Mouse (Mus musculus) heart, embryonic 15.5 days (tissue): Measurements from ENCODE around the gene Rcor2. TPM values are rescaled to one million over a fixed set of nuclear protein-coding genes. Genes with fewer than 3 reads are reported as not detected.

Experiments used
- ATAC-seq: fragments of 200-750 bp; cut with Nextera tagmentation; replicated peaks from 2 replicates; pipeline ENCODE4 v1.8.0; 2017; ENCODE audit warnings: low read depth, moderate TSS enrichment; ENCODE audit not compliant: insufficient number of reproducible peaks, insufficient read depth, low FRiP score
- H3K27ac ChIP-seq: fragments of 300-500 bp; sonication (generic); 2 replicates; pipeline ENCODE4 v1.5.1; 2015; ENCODE audit warnings: mild to moderate bottlenecking, inconsistent platforms
- H3K27me3 ChIP-seq: fragments of 300-500 bp; sonication (generic); 2 replicates; pipeline ENCODE4 v1.6.1; 2015; ENCODE audit warnings: inconsistent platforms
- H3K36me3 ChIP-seq: fragments of 300-500 bp; sonication (generic); 2 replicates; pipeline ENCODE4 v1.6.1; 2015; ENCODE audit warnings: mild to moderate bottlenecking, inconsistent platforms
- H3K4me1 ChIP-seq: fragments of 300-500 bp; sonication (generic); replicated peaks from 2 replicates; pipeline ENCODE4 v1.6.1; 2015; ENCODE audit warnings: inconsistent platforms
- H3K4me2 ChIP-seq: fragments of 300-500 bp; sonication (generic); 2 replicates; pipeline ENCODE4 v1.6.1; 2015; ENCODE audit warnings: inconsistent platforms, mild to moderate bottlenecking, moderate library complexity
- H3K4me3 ChIP-seq: fragments of 300-500 bp; sonication (generic); 2 replicates; pipeline ENCODE4 v1.5.1; 2015; ENCODE audit warnings: mild to moderate bottlenecking, inconsistent platforms
- H3K9ac ChIP-seq: fragments of 300-500 bp; sonication (generic); 2 replicates; pipeline ENCODE4 v1.6.1; 2015; ENCODE audit warnings: mild to moderate bottlenecking, inconsistent platforms
- H3K9me3 ChIP-seq: fragments of 300-500 bp; sonication (generic); replicated peaks from 2 replicates; pipeline ENCODE4 v1.6.1; 2016; ENCODE audit warnings: inconsistent platforms
- WGBS: fragments of 180-500 bp; shearing (Covaris S2); methylation state at CpG from one replicate; pipeline ENCODE4 v1.1.7; 2015; ENCODE audit warnings: mixed read lengths; 5-methylcytosine and 5-hydroxymethylcytosine counted together
- polyA plus RNA-seq: library from polyadenylated mRNA; unstranded; fragments of >200 nt; fragmentation: Nextera tagmentation; extraction: Ambion mirVana; gene quantifications from 2 replicates; pipeline ENCODE4 v1.2.1, GENCODE M21; 2015

Gene Rcor2
- polyA plus RNA-seq, 1 experiment from 2014 or later: 13.1 TPM

DNA sequence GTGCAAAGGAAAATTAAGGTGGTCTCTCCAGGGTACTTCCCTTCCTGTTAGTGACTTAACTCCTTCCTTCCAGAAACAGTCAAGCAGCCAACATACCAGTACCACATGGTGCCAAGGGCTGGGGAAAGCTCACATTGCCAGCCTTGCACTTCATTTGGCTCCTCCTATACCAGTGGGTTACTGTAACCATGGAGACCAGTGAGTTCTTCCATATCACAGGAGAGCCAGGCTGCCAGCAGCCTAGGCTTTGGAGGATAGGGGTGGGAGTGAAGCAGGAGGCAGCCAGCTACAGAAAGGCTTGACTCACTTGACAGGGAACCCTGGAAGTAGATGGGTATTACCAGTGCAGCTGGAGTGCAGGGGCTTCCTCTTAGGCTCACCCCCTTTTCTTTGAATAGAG lies 31.9 kb downstream of the Rcor2 start:
- Histone ChIP-seq H3K27ac (0 out of 2 replicates have a peak overlapping the region, but pooled peaks have one; percentile 33), H3K36me3 (no peaks in the 10 kb centered on the region), H3K4me1 (peaks cover 45% of the 10 kb centered on the region), H3K9me3 (no peaks in the 10 kb centered on the region), H3K27me3 (no peaks in the 10 kb centered on the region), H3K9ac (no peak overlapping the region; the same call in 1 of the 2 replicates), H3K4me3 (no peak overlapping the region), H3K4me2 (no peak overlapping the region)
- 0 out of 2 replicates have a peak, but pooled peaks have one; percentile 41 for ATAC-seq

- Histone ChIP-seq H3K9ac (no peak overlapping the region), H3K4me1 (peaks cover 39% of the 10 kb centered on the region), H3K4me3 (no peak overlapping the region), H3K27ac (no peak overlapping the region), H3K9me3 (no peaks in the 10 kb centered on the region), H3K4me2 (no peak overlapping the region), H3K36me3 (no peaks in the 10 kb centered on the region), H3K27me3 (no peaks in the 10 kb centered on the region)
- no peak for ATAC-seq
- WGBS: 88% methylated on average over 1 of the region's 1 CpGs
Measured at GRCm38 (mm10) chr19:7300078-7300477, 33.0 kb downstream of the Rcor2 start.

DNA sequence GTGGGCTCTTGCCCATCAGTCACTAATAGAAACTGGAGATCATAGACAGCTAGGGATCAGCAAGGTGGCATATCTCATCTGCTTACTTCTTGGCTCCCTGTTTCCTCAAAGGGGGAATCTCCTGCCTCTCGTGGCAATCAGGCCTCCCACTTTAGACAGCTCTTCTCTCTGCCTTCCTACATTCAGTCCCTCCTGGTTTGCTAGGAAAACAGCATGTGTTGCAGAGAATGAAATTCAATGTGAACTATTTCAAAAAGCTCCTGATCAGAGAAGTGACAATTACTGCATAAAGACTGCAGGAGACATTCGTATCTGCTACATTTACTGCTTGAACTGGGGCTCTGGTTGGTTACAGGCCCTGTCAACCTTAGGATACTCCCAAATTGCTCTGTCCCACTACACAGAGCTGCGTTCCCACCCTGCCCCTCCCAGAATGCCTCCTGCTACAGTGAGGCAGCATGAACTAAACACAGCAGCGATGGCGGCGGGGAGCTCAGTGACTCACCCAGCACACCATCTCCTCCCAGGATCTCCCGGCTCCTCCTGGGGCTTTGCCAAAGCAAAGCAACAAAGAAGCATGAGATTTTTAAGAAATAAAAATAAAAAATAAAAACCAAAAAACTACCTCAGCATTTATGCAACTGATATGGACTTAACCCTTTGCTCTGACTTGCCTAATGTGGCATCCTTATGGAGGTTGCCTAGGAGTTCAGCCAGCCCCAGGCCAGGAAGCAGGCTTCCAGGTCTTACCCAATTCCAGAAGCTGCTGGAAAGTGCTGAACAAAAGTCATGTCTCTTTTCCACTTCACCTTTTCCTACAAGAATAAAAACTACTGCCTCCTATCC lies 34.7 kb downstream of the Rcor2 start:
- no peak overlapping the region for H3K9ac ChIP-seq
- H3K27me3 ChIP-seq: no peaks in the 10 kb centered on the region
- WGBS: 62% methylated on average over 7 of the region's 7 CpGs
- H3K4me1 ChIP-seq: peaks cover 43% of the 10 kb centered on the region
- peak overlapping the region; percentile 8; the same call in 1 of the 2 replicates for H3K27ac ChIP-seq
- no peak overlapping the region for H3K4me3 ChIP-seq
- no peaks in the 10 kb centered on the region for H3K9me3 ChIP-seq
- no peak for ATAC-seq
- H3K4me2 ChIP-seq: no peak overlapping the region
- no peaks in the 10 kb centered on the region for H3K36me3 ChIP-seq

DNA sequence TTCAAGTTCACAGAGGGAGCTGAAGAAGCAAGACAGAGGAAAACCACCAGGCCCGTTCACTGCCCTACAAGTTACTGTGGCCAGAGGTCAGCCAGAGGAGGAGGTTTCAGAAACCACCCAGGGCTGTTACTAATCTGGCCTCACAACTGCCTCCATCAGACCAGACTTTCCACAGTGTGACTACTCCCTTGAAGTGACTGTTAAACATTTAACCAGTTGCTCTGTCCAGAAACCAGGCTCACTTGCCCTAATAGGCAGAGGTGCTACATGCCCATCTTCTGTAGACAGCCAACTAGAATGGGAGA lies 35.3 kb downstream of the Rcor2 start:
- no peaks in the 10 kb centered on the region for H3K9me3 ChIP-seq
- H3K27me3 ChIP-seq: no peaks in the 10 kb centered on the region
- peaks cover 49% of the 10 kb centered on the region for H3K4me1 ChIP-seq
- no peak overlapping the region for H3K4me3 ChIP-seq
- WGBS: 70% methylated on average over 1 of the region's 1 CpGs
- ATAC-seq: no peak
- no peak overlapping the region for H3K4me2 ChIP-seq
- no peaks in the 10 kb centered on the region for H3K36me3 ChIP-seq
- H3K9ac ChIP-seq: no peak overlapping the region
- peak overlapping the region; percentile 8; the same call in 1 of the 2 replicates for H3K27ac ChIP-seq

DNA sequence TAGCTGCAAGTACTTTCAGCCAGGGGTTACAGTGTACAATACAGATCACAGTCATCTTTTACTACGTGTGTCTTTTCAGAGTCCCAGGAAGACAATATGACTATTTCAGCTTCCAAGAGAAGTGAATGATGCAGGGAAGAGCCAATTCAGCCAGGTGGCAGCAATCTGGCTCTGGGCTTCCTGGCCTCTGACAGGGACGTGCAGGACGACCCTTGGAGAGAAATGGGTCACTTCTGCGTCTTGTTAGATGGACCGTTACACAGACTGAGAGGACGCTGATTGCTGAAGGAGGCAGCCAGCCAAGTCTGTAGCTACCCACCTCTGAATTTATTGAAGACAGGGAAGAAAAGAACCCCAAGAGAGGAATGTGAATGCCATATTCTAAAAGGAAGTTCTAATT lies 36.7 kb downstream of the Rcor2 start:
- 69% methylated on average over 6 of the region's 6 CpGs for WGBS
- no peak overlapping the region for H3K4me2 ChIP-seq
- no peak for ATAC-seq
- no peaks in the 10 kb centered on the region for H3K9me3 ChIP-seq
- H3K27ac ChIP-seq: no peak overlapping the region
- H3K27me3 ChIP-seq: no peaks in the 10 kb centered on the region
- H3K4me3 ChIP-seq: no peak overlapping the region
- peaks cover 60% of the 10 kb centered on the region for H3K4me1 ChIP-seq
- H3K36me3 ChIP-seq: no peaks in the 10 kb centered on the region
- no peak overlapping the region for H3K9ac ChIP-seq

- Histone ChIP-seq H3K27ac (peak overlapping the region; percentile 26; the same call in 1 of the 2 replicates), H3K27me3 (no peaks in the 10 kb centered on the region), H3K4me2 (no peak overlapping the region), H3K36me3 (no peaks in the 10 kb centered on the region), H3K4me1 (peaks cover 62% of the 10 kb centered on the region), H3K9me3 (no peaks in the 10 kb centered on the region), H3K4me3 (no peak overlapping the region), H3K9ac (no peak overlapping the region)
- ATAC-seq: no peak
- WGBS: 61% methylated on average over 2 of the region's 2 CpGs
Measured at GRCm38 (mm10) chr19:7304801-7305200, 37.7 kb downstream of the Rcor2 start.

GRCm38 (mm10) chr19:7305380-7306310 lies 38.5 kb downstream of the Rcor2 start:
- no peak for ATAC-seq
- Histone ChIP-seq H3K4me2 (no peak overlapping the region), H3K4me3 (no peak overlapping the region), H3K36me3 (no peaks in the 10 kb centered on the region), H3K9me3 (no peaks in the 10 kb centered on the region), H3K4me1 (peaks cover 70% of the 10 kb centered on the region), H3K27me3 (no peaks in the 10 kb centered on the region), H3K27ac (peak overlapping the region; percentile 26), H3K9ac (no peak overlapping the region)
- WGBS: 50% methylated on average over 11 of the region's 11 CpGs

- no peaks in the 10 kb centered on the region for H3K9me3 ChIP-seq
- WGBS: 57% methylated on average over 3 of the region's 3 CpGs
- no peaks in the 10 kb centered on the region for H3K27me3 ChIP-seq
- H3K9ac ChIP-seq: no peak overlapping the region
- H3K4me2 ChIP-seq: no peak overlapping the region
- ATAC-seq: no peak
- no peak overlapping the region for H3K27ac ChIP-seq
- H3K4me3 ChIP-seq: no peak overlapping the region
- H3K4me1 ChIP-seq: peaks cover 78% of the 10 kb centered on the region
- H3K36me3 ChIP-seq: no peaks in the 10 kb centered on the region
Measured at GRCm38 (mm10) chr19:7306968-7307367, 39.8 kb downstream of the Rcor2 start.

- H3K27ac ChIP-seq: peak overlapping the region; percentile 61
- H3K4me1 ChIP-seq: peaks cover 84% of the 10 kb centered on the region
- no peak overlapping the region for H3K4me3 ChIP-seq
- H3K36me3 ChIP-seq: no peaks in the 10 kb centered on the region
- H3K4me2 ChIP-seq: peak overlapping the region; percentile 6; the same call in 1 of the 2 replicates
- 0 out of 2 replicates have a peak overlapping the region, but pooled peaks have one; percentile 9 for H3K9ac ChIP-seq
- no peaks in the 10 kb centered on the region for H3K9me3 ChIP-seq
- 37% methylated on average over 8 of the region's 8 CpGs for WGBS
- no peaks in the 10 kb centered on the region for H3K27me3 ChIP-seq
- ATAC-seq: no peak
Measured at GRCm38 (mm10) chr19:7307995-7308770, 41.1 kb downstream of the Rcor2 start.

- peaks cover 80% of the 10 kb centered on the region for H3K4me1 ChIP-seq
- WGBS: 49% methylated on average over 2 of the region's 2 CpGs
- no peak overlapping the region for H3K4me2 ChIP-seq
- H3K9ac ChIP-seq: 0 out of 2 replicates have a peak overlapping the region, but pooled peaks have one; percentile 25
- no peak overlapping the region for H3K4me3 ChIP-seq
- no peaks in the 10 kb centered on the region for H3K27me3 ChIP-seq
- H3K9me3 ChIP-seq: no peaks in the 10 kb centered on the region
- ATAC-seq: no peak
- H3K27ac ChIP-seq: peak overlapping the region; percentile 86
- no peaks in the 10 kb centered on the region for H3K36me3 ChIP-seq
Measured at GRCm38 (mm10) chr19:7309738-7310330, 42.7 kb downstream of the Rcor2 start.
